Mouse (Mus musculus): ENCODE measurements around the gene B3gnt3.
"Not testable (repeated sequence)": the region's sequence is repeated elsewhere in the genome, so short reads cannot be mapped to it uniquely, and the experiment has no call there.

- not testable (repeated sequence) for TF ChIP-seq CTCF (IDR thresholded peaks at IDR 0.05; ENCODE audit: borderline replicate concordance, extremely low read depth, insufficient read depth, insufficient read length); POLR2A (IDR thresholded peaks at IDR 0.05; ENCODE audit: borderline replicate concordance, extremely low read depth, insufficient read depth, insufficient read length, poor library complexity, severe bottlenecking)
Observed at GRCm38 (mm10) chr8:71703400-71703799, 1.8 kb upstream of the B3gnt3 start.

All from brain, embryonic 14.5 days (tissue).